Mouse (Mus musculus): ENCODE data around the gene Adam4.
"Not testable (repeated sequence)": the region's sequence is repeated elsewhere in the genome, so short reads cannot be mapped to it uniquely, and the experiment has no call there.

The Adam4 gene

GRCm38 (mm10) chr12:81421846-81422245, at the start of gene Adam4:
Gene Adam4 (minus strand): TSS chr12:81421946.
- no peak for DNase-seq (ENCODE audit: low spot score in 2 of 2)

GRCm38 (mm10) chr12:81459051-81459450, 37.3 kb upstream of the Adam4 start:
- not testable (repeated sequence) for DNase-seq (ENCODE audit: low spot score in 2 of 2)

- DNase-seq (ENCODE audit: low spot score in 2 of 2), result not testable (repeated sequence)
Observed at GRCm38 (mm10) chr12:81438985-81439384, 17.2 kb upstream of the Adam4 start.

- not testable (repeated sequence) for DNase-seq (ENCODE audit: low spot score in 2 of 2)
Observed at GRCm38 (mm10) chr12:81434778-81435177, 13.0 kb upstream of the Adam4 start.

- no peak for DNase-seq (ENCODE audit: low spot score in 2 of 2)
Observed at GRCm38 (mm10) chr12:81413211-81413610, 8.5 kb downstream of the Adam4 start.

- no peak for DNase-seq (ENCODE audit: low spot score in 2 of 2)
Observed at GRCm38 (mm10) chr12:81408966-81409365, 12.8 kb downstream of the Adam4 start.

- DNase-seq (ENCODE audit: low spot score in 2 of 2), result peak in 1 of 2 experiments; percentile 77
Observed at GRCm38 (mm10) chr12:81402187-81402586, 19.6 kb downstream of the Adam4 start.

GRCm38 (mm10) chr12:81379364-81379763, 42.4 kb downstream of the Adam4 start, which contains the start of gene Gm4787:
Gene Gm4787 (minus strand): TSS chr12:81379464.
- DNase-seq (ENCODE audit: low spot score in 2 of 2), result not testable (repeated sequence)
